Mouse (Mus musculus) G1E (cell line): ENCODE results near the gene Cdkn1c.

ENCODE experiments used
- CTCF ChIP-seq: IDR thresholded peaks from 2 replicates; pipeline ENCODE4 v1.5.1; 2012; ENCODE audit warnings: low read depth, low read length, inconsistent platforms, mixed read lengths
- GATA1 ChIP-seq: IDR thresholded peaks from 2 replicates; pipeline ENCODE4 v1.6.1; 2012; ENCODE audit warnings: borderline replicate concordance, low read length, inconsistent platforms, mixed read lengths
- GATA2 ChIP-seq: IDR thresholded peaks from 2 replicates; pipeline ENCODE4 v1.6.1; 2012; ENCODE audit warnings: low read depth, low read length, inconsistent platforms, borderline replicate concordance
- POLR2AphosphoS5 ChIP-seq: IDR thresholded peaks from 2 replicates; pipeline ENCODE4 v1.6.1; 2012; ENCODE audit warnings: low read depth, low read length, inconsistent platforms; ENCODE audit not compliant: insufficient replicate concordance
- TAL1 ChIP-seq: conservative IDR thresholded peaks from 2 replicates; pipeline ENCODE4 v1.6.1; 2012; ENCODE audit warnings: low read depth, low read length, inconsistent platforms, mixed read lengths

- TF ChIP-seq CTCF (no peak), GATA1 (no peak), TAL1 (no peak), POLR2AphosphoS5 (no peak), GATA2 (no peak)
These were observed 41.2 kb downstream of the Cdkn1c start for GRCm38 (mm10) chr7:143419585-143420160.
